Mouse (Mus musculus) adrenal gland, adult 2 months (tissue): ENCODE measurements around the gene D430041D05Rik. TPM values are rescaled to one million over a fixed set of nuclear protein-coding genes. Genes with fewer than 3 reads are reported as not detected.

Experiments
- DNase-seq: peaks from one replicate; pipeline ENCODE4 v3.0.0; 2021
- polyA plus RNA-seq: library from polyadenylated mRNA; depleted of rRNA; stranded (reverse); fragments of >200 nt; gene quantifications from 2 replicates; pipeline ENCODE4 v1.2.3, GENCODE M21; 2012
- total RNA-seq, 2 experiments: library from RNA; stranded (reverse); gene quantifications; 2 replicates each; pipeline ENCODE4 v1.2.3; 2021

The D430041D05Rik gene
- total and polyA plus RNA-seq, 3 experiments = 11.9 to 23.6 (median 16.0) TPM

DNA sequence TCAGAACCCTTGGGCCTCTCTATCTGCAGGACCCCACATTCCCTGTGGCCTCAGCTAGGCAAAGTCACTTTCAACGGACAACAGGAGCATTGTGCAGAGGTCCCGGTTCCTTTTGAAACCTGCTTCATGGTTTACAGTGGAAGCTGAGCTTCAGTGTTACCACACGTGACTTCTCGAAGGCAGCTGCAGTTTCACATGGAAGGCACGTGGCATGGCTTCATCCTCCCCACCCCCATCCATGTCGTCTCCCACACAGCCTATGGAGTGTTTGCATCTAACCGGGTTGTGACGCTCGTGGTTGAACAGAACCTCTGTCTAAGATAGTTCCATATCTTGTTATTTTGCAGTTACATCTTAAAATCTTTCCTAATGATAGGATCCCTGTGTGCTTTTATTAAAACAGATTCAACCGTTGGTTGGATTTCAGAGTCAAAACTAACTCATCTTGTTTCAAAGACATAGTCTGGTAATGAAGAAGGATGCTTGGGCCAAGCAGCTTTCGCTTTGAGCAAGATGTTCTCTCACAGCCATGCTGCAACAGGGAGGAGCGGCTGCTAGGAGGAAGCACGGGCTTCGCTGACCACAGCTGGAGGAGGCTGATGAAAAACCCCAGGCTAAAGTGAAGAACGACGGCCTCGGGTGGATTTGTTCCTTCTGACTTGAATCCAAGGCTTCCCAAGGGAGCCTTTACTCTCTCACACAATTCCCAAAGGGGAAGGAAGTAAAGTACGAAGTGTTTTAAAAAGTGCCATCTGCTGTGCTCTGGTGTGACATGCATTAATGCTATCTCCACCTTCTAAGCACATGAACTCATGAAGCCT, 149.7 kb downstream of the D430041D05Rik start:
- no peak for DNase-seq

- no peak for DNase-seq
Measured at GRCm38 (mm10) chr2:104256585-104256984, 154.2 kb downstream of the D430041D05Rik start.

GRCm38 (mm10) chr2:104254944-104255343, 155.9 kb downstream of the D430041D05Rik start:
- DNase-seq = no peak

DNA sequence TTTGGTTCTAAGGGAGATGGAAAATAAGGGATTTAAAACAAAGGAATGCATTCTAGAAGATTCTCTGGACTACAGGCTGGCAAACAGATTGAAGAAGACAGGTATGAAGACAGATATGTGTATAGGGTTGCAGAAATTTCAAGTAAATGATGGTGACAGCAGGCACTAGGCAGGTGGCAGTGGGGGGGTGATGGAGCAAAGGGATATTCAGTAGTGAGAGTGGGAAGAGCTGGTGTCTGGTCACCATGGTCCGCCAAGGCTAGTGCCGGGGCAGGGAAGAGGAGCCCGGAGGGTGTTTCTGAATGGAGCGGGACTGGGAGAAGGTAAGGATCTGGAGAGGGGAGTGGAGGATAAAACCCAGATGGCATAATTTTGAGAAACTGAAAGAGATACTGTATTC, 157.5 kb downstream of the D430041D05Rik start:
- DNase-seq = no peak

- DNase-seq = no peak
Measured at GRCm38 (mm10) chr2:104251647-104252046, 159.2 kb downstream of the D430041D05Rik start.

DNA sequence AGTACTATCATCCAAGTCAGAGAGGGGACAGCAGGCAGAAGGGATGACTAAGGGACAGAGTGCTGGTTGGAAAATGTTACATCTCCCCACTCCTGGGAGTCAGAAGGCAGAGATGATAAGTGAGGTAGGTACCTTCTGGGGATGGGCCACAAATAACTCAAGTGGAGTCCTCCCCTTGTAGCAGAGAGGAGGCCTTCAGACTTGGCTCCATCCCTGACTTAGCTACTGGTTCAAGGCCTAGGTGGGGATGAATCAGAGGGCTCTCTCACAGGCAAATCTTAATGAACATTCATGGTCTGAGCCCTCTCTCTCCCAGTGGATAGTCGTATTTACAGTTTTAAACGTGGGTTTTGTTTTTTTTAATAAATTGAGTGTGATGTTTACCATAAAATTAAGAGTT, 161.0 kb downstream of the D430041D05Rik start:
- DNase-seq = peak; percentile 62

DNA sequence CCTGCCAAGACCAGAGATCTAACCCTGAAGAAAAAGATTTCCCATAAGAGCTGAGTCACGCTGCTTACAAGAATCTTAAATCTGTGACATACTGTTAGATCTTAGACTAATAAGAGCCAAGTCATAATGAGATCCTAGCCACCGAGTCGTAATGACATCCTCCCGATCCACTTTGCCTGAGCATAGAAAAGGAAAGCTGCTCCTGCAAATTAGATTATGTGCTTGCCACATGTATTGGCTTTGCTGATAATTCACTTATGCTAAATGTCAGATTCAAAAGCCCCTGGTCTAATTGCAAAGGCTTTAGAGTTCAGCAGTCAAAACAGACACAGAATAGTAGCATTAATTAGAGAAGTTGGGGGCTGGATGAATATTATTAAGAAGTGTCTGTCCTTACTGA, 164.0 kb downstream of the D430041D05Rik start:
- no peak for DNase-seq

DNA sequence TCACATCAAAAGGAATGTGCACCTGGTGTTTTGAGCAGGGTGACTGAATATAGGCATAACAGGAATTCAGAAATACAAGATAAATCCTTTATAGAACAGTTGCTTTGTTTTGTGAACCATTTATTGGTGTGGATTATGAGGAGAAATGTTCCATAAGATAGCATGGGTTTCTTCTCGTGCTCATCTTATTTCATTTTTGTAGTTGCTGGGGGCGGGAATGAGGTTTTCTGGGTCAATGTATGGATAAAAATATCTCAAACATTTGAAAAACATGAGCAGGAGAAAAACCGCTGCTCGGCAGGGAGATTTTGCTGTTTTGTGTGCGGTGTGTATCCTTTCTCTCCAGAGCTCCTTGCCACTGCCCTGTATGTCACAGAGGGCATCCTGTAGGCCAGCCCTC, 168.8 kb downstream of the D430041D05Rik start:
- DNase-seq = no peak

GRCm38 (mm10) chr2:104237141-104237540, 173.7 kb downstream of the D430041D05Rik start:
- no peak for DNase-seq

GRCm38 (mm10) chr2:104230444-104230843, 180.4 kb downstream of the D430041D05Rik start:
- no peak for DNase-seq

DNA sequence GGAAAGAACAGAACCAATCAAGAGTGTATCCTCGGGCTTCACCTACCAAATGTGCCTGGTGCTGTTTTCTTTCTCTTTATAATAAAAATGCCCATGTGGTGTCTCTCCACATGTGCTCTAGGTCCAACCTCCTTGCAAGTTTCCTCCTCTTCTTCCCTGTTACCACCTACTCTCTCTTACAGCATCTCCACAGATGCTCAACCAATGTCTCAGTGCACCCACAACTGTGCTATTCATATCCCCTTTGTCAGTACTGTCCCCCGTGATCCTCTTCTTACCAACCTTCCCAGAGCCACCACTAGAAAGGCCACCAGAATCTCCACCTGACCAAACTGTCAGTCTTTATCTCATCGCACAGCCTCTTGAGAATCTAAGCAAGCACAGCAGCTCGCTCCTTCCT, 184.8 kb downstream of the D430041D05Rik start:
- no peak for DNase-seq

DNA sequence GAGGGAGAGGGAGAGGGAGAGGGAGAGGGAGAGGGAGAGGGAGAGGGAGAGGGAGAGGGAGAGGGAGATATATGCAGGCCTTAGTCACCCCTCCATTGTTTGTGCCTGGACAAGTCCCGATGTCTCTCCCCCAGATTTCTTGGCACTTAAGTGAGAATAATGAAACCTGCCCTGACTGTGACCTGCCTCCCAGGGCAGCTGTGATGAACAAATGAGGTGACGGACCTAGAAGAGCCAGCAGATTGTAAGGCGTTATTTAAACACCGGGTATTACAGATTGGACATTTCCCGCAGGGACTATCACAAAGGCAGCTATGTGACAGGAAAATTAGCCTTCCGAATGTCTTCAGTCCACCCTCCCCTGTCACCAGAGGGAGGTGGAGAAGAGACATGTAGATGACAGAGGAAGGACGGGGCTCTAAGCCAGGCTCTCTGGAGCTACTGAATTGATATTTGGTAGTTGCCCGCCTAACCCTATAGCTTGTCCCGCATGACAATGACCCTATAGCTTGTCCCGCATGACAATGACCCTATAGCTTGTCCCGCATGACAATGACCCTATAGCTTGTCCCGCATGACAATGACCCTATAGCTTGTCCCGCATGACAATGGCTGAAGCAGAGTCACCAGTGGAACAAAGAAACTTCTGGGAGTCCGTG, 191.0 kb downstream of the D430041D05Rik start:
- no peak for DNase-seq

- DNase-seq = no peak
Measured at GRCm38 (mm10) chr2:104218588-104219065, 192.2 kb downstream of the D430041D05Rik start.

- no peak for DNase-seq
Measured at GRCm38 (mm10) chr2:104218114-104218513, 192.7 kb downstream of the D430041D05Rik start.

GRCm38 (mm10) chr2:104209408-104209807, 201.4 kb downstream of the D430041D05Rik start:
- no peak for DNase-seq

DNA sequence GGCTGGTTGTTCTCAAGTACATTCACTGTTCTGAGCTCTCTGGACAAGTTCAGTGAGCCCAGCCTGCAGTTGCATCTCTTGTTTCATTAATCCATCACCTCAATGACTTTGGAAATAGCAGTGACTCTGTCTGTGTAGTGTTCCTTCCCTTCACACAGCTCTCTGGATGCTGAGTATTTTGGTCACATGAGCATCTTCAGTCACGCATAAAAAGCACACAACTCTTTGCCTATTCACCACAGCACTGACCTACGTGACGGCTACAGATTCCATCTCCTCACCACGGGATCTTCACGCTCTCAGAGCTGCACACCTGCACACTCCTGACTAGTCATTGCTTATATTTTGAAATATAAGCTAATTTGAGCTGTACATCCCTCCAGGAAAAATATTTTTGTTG, 202.4 kb downstream of the D430041D05Rik start:
- no peak for DNase-seq

DNA sequence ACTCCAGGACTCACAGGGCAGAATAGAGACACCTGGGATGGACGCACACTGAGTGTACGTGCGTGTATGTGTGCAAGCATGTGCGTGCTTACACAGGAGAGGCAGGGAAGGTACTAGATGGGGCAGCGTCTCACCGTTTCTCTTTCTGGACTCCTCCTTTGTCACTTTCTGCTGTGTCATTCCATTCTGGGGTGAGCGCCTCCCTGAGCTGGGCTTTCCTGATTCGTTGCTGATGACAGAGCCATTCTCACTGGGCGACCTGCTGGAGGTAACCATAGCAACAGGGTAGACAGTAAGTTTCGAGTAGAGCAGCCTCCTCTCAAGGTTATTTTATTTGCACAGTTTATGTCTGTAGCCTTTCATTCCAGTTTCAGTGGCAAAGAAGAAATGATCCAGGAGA, 202.9 kb downstream of the D430041D05Rik start:
- peak; percentile 66 for DNase-seq

- no peak for DNase-seq
Measured at GRCm38 (mm10) chr2:104205623-104206022, 205.2 kb downstream of the D430041D05Rik start.

DNA sequence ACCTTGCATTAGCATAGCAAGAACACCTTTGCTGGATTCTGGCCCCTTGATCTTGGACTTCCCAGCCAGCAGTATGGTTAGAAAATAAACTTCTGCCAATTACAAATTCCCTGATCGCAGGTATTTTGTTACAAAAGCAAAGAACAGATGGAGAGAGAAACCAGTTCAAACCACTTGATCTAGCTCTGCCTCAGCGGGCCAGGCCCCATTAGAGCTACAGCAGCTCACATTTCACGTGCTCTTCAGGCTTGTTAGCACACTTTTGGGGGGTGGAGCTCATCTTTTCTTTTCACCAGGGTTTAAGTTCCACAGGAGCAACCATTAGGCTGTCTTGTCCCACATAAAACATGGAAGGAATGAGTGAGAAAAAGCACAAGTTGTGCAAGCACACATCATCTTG, 210.6 kb downstream of the D430041D05Rik start:
- DNase-seq = no peak

DNA sequence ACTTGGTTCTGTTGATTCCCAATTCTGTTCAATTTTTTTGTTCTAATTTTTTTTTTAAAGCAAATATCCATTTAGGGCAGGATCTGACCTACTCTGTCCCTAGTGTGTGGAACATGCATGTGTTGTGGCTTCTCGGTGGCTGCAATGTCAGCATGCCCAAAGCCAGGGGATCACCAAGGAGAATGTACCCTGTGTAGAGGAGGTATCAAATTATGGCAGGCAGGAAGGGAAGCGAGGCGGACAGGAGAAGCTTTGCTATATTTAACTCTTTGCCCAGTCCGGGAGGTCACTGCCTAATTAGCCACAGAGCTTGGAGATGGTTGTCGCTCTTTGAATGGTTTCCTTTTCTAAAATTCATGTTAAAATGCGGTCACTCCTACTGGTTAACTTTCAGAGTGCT, 212.6 kb downstream of the D430041D05Rik start:
- no peak for DNase-seq

- no peak for DNase-seq
Measured at GRCm38 (mm10) chr2:104197281-104197680, 213.5 kb downstream of the D430041D05Rik start.

GRCm38 (mm10) chr2:104192401-104193141, 218.2 kb downstream of the D430041D05Rik start:
- no peak for DNase-seq

- DNase-seq = no peak
Measured at GRCm38 (mm10) chr2:104191723-104192122, 219.1 kb downstream of the D430041D05Rik start.
